Mouse (Mus musculus) cerebellum, postnatal 4 days (tissue): ENCODE measurements around the gene Dock9.
"Not testable (repeated sequence)": the region's sequence is repeated elsewhere in the genome, so short reads cannot be mapped to it uniquely, and the experiment has no call there.

Experiments used
- DNase-seq, 2 experiments: peaks; one replicate each; pipeline ENCODE4 v3.0.0; 2022; ENCODE audit warnings: low spot score in 2 of 2, mixed read lengths in 1 of 2

The Dock9 gene

GRCm38 (mm10) chr14:121660167-121660894 is 137.3 kb downstream of the Dock9 start:
- no peak for DNase-seq

- no peak for DNase-seq
Measured at GRCm38 (mm10) chr14:121659061-121659824, 138.4 kb downstream of the Dock9 start.

GRCm38 (mm10) chr14:121658537-121658936 is 139.1 kb downstream of the Dock9 start:
- no peak for DNase-seq

- DNase-seq: no peak
Measured at GRCm38 (mm10) chr14:121657633-121658032, 140.0 kb downstream of the Dock9 start.

GRCm38 (mm10) chr14:121656912-121657311 is 140.7 kb downstream of the Dock9 start:
- DNase-seq: no peak

GRCm38 (mm10) chr14:121654977-121655376 is 142.7 kb downstream of the Dock9 start:
- DNase-seq: no peak

GRCm38 (mm10) chr14:121654416-121654967 is 143.1 kb downstream of the Dock9 start:
- DNase-seq: no peak

GRCm38 (mm10) chr14:121653717-121654116 is 143.9 kb downstream of the Dock9 start:
- no peak for DNase-seq

- peak in 1 of 2 experiments; percentile 39 for DNase-seq
Measured at GRCm38 (mm10) chr14:121653241-121653640, 144.4 kb downstream of the Dock9 start.

GRCm38 (mm10) chr14:121648581-121649060 is 149.0 kb downstream of the Dock9 start:
- no peak for DNase-seq

GRCm38 (mm10) chr14:121647693-121648092 is 149.9 kb downstream of the Dock9 start:
- no peak for DNase-seq

- no peak for DNase-seq
Measured at GRCm38 (mm10) chr14:121646617-121647016, 151.0 kb downstream of the Dock9 start.

- no peak for DNase-seq
Measured at GRCm38 (mm10) chr14:121644302-121644701, 153.3 kb downstream of the Dock9 start.

GRCm38 (mm10) chr14:121641271-121641670 is 156.4 kb downstream of the Dock9 start:
- DNase-seq: no peak

GRCm38 (mm10) chr14:121636935-121637510 is 160.6 kb downstream of the Dock9 start:
- DNase-seq: no peak

- peak in 1 of 2 experiments; percentile 42 for DNase-seq
Measured at GRCm38 (mm10) chr14:121634736-121635430, 162.8 kb downstream of the Dock9 start.

GRCm38 (mm10) chr14:121634093-121634735 is 163.4 kb downstream of the Dock9 start:
- no peak for DNase-seq

- no peak for DNase-seq
Measured at GRCm38 (mm10) chr14:121631934-121632333, 165.7 kb downstream of the Dock9 start.

- DNase-seq: no peak
Measured at GRCm38 (mm10) chr14:121626741-121627140, 170.9 kb downstream of the Dock9 start.

- DNase-seq: not testable (repeated sequence)
Measured at GRCm38 (mm10) chr14:121623996-121624542, 173.6 kb downstream of the Dock9 start.

- no peak for DNase-seq
Measured at GRCm38 (mm10) chr14:121621806-121622205, 175.8 kb downstream of the Dock9 start.
